Mouse (Mus musculus) spleen, adult 2 months (tissue): Measurements from ENCODE around the gene Exoc4. TPM values are rescaled to one million over a fixed set of nuclear protein-coding genes. Genes with fewer than 3 reads are reported as not detected.

ENCODE experiments used
- DNase-seq, 2 experiments: peaks; one replicate each; pipeline versions ENCODE4 v3.0.0 to v3.0.0-alpha.2; 2012 to 2021; ENCODE audit warnings: low spot score in 2 of 2, low read depth in 1 of 2
- H3K27ac ChIP-seq: fragments of 200-500 bp; 2 replicates; pipeline ENCODE4 v1.5.1; 2012; ENCODE audit warnings: low read length, inconsistent platforms; ENCODE audit not compliant: insufficient read depth
- H3K27me3 ChIP-seq: fragments of 200-500 bp; 2 replicates; pipeline ENCODE4 v1.6.1; 2012; ENCODE audit warnings: mild to moderate bottlenecking, moderate library complexity, low read length, inconsistent platforms; ENCODE audit not compliant: control insufficient read depth, insufficient read depth
- H3K36me3 ChIP-seq: fragments of 200-500 bp; 2 replicates; pipeline ENCODE4 v1.6.1; 2012; ENCODE audit warnings: mild to moderate bottlenecking, low read length, inconsistent platforms; ENCODE audit not compliant: control insufficient read depth, insufficient read depth
- H3K4me1 ChIP-seq: fragments of 200-500 bp; 2 replicates; pipeline ENCODE4 v1.6.1; 2011; ENCODE audit warnings: inconsistent platforms; ENCODE audit not compliant: control insufficient read depth, insufficient read depth, insufficient read length
- H3K4me3 ChIP-seq: fragments of 200-500 bp; 2 replicates; pipeline ENCODE4 v1.5.1; 2011; ENCODE audit warnings: mild to moderate bottlenecking, inconsistent platforms; ENCODE audit not compliant: insufficient read depth, insufficient read length; ENCODE audit errors: extremely low read depth
- CTCF ChIP-seq: fragments of 200-500 bp; IDR thresholded peaks from 2 replicates; pipeline ENCODE4 v1.5.1; 2011; ENCODE audit warnings: mild to moderate bottlenecking, inconsistent platforms; ENCODE audit not compliant: insufficient read depth, insufficient read length, insufficient replicate concordance; ENCODE audit errors: extremely low read depth
- POLR2A ChIP-seq: fragments of 200-500 bp; IDR thresholded peaks from 2 replicates; pipeline ENCODE4 v1.6.1; 2011; ENCODE audit warnings: low read depth, low read length, inconsistent platforms
- WGBS: fragments of 180-500 bp; shearing (Covaris S2); methylation state at CpG from one replicate; pipeline ENCODE4 v1.1.7; 2018; 5-methylcytosine and 5-hydroxymethylcytosine counted together
- polyA plus RNA-seq: library from polyadenylated mRNA; depleted of rRNA; stranded (reverse); fragments of >200 nt; gene quantifications from 2 replicates; pipeline ENCODE4 v1.2.3, GENCODE M21; 2012

Exoc4 gene
- polyA plus RNA-seq, 1 experiment, result 4.6 TPM

DNA sequence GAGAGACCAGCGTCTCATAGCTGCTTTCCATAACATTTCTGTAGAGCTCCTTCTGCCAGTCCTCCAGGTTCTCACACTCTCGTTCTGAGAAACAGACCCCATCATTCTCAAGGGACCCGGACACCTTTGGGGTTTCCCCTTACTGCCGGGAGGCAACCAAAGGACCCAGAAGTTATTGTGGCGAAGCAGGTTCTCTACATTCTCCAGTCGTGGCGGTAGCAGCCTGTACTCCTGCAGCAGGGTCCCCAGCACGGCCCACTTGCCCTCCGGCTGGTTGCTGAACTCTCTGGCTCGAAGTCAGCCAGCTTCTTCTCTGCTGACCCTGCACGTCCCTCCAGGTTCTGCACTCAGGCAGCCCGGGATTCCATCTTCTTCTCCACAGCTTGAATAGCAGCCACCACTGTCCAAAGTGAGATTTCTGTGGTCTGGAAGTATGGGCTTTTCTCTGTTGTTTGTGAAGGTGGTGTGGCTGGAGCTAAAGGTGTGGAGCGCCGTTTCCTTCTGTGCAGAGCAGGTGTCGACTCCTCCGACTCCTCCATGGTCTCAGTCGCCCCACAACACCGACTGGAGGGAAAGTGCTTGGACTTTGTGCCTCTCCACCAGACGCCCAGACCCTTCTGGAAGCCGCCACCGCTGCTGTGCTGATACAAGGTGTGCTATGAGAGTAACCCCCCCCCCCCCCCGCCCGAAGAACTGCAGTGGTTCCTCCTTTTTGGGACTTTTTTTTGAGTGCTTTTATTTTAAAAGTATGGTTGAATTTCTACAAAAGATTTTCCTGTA lies 1.1 kb upstream of the Exoc4 start:
- no peak overlapping the region for H3K4me3 ChIP-seq
- no peak overlapping the region for H3K27ac ChIP-seq

DNA sequence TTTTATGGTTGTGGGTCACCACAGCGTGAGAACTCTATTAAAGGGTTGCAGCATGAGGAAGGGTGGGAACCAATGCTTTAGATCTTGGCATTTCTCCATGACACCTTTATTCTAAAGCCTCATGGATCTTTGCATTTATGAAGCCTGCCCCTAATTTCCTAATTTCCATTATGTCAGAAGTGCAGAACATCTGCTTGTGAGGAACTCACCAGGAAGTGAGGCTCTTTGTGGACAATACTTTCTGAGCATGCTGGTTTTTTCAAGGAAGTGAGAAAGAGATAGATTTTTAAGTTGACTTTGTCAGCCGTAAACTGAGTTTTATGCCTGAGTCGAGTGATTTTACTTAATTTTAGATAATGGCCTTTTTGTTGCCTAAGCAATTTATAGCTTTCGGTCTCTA lies 7.8 kb downstream of the Exoc4 start:
- Histone ChIP-seq H3K4me1 (no peaks in the 10 kb centered on the region; the same call in 1 of the 2 replicates), H3K27me3 (no peaks in the 10 kb centered on the region), H3K36me3 (no peaks in the 10 kb centered on the region), H3K27ac (no peak overlapping the region), H3K4me3 (no peak overlapping the region)
- 69% methylated on average over 4 of the region's 4 CpGs for WGBS
- TF ChIP-seq CTCF, result no peak
- TF ChIP-seq POLR2A, result no peak
- DNase-seq, result no peak

More for the DNA sequence above, 1.1 kb upstream of the Exoc4 start:
- 89% methylated on average over 23 of the region's 23 CpGs for WGBS
- no peak for DNase-seq
- no peaks in the 10 kb centered on the region for H3K36me3 ChIP-seq
- H3K27me3 ChIP-seq, result no peaks in the 10 kb centered on the region
- H3K4me1 ChIP-seq, result no peaks in the 10 kb centered on the region; the same call in 1 of the 2 replicates
- TF ChIP-seq CTCF, result no peak

DNA sequence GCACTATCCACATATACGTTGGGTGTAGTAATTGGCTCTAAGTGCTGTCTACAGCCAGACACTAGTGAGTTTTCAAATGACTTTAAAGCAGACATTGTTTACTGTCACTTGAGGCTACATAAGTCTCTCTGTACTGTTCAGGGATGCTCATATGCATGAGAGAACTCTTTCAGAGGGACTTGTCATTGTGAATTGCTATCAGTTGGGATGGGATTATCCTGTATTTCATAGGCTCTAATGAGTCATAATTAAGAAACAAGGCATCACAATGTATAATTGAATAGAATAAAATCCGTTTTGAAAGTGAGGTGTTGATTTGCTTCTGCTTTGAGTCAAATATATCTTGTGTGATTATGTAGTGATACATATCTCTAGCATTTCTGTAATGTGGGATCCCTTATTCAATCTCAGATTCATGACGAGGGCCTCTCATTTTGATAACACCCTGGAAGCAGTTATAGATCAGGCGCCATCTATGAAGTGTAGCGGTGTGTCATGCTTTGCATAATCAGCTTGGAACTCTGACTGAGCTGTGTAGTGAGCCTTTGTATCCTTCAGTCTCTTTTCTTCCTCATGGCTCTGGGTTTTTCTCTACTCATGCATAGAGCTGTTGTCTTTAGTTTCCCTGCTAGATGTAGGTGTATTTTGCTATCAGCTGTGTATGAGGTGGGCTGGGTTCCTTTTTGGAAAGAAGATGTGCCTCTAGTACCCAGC lies 8.3 kb downstream of the Exoc4 start:
- Histone ChIP-seq H3K36me3 (no peaks in the 10 kb centered on the region), H3K27me3 (no peaks in the 10 kb centered on the region), H3K27ac (no peak overlapping the region), H3K4me3 (no peak overlapping the region), H3K4me1 (no peaks in the 10 kb centered on the region; the same call in 1 of the 2 replicates)
- DNase-seq, result no peak
- no peak for TF ChIP-seq POLR2A
- no peak for TF ChIP-seq CTCF
- WGBS, result 88% methylated on average over 5 of the region's 5 CpGs

DNA sequence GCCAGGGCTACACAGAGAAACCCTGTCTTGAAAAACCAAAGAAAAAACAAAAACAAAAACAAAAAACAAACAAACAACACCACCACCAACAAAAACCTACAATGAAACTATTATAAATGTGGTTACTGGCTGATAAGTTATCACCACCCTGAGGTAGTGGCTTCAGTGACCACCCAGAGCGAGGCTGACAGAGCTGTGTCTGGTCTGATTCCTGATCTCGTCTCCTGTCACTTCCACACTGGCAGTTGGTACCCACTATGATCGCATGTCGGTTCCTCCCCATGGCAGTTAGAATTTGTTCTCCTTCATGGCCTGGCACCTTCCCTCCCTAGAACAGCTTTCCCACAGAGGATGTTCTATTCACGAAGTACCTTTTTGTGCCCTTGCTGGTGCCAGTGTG lies 11.0 kb downstream of the Exoc4 start:
- no peak for TF ChIP-seq CTCF
- no peak for TF ChIP-seq POLR2A
- WGBS, result 84% methylated on average over 5 of the region's 5 CpGs
- H3K27me3 ChIP-seq, result no peaks in the 10 kb centered on the region
- H3K36me3 ChIP-seq, result no peaks in the 10 kb centered on the region
- H3K27ac ChIP-seq, result no peak overlapping the region
- no peak for DNase-seq
- no peak overlapping the region for H3K4me3 ChIP-seq
- H3K4me1 ChIP-seq, result no peaks in the 10 kb centered on the region; the same call in 1 of the 2 replicates

DNA sequence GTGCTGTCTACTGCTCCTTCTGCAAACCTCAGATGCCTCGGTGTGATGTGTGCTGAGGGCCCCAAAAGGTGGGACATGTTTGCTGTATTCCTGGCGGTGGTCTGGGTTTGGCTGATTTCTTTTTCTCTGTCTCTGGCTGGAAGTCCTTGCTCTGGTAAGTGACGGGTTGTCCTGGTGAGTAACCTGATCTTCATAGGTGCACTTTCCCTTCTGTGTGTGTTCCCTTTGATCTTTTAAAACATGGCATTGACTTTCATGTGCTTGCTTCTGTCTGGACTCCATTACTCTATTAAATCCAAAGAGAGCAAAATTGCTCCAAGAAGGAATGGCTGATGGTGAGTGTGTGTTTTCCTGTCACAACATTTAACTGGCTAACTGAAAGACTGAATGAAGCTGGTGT lies 12.7 kb downstream of the Exoc4 start:
- 0 out of 2 replicates have a peak, but pooled peaks cover 2% of the 10 kb centered on the region for H3K36me3 ChIP-seq
- WGBS, result 88% methylated on average over 3 of the region's 3 CpGs
- H3K4me1 ChIP-seq, result no peaks in the 10 kb centered on the region; the same call in 1 of the 2 replicates
- H3K27ac ChIP-seq, result no peak overlapping the region
- TF ChIP-seq CTCF (no peak), POLR2A (no peak)
- H3K4me3 ChIP-seq, result no peak overlapping the region
- DNase-seq, result no peak
- no peaks in the 10 kb centered on the region for H3K27me3 ChIP-seq

DNA sequence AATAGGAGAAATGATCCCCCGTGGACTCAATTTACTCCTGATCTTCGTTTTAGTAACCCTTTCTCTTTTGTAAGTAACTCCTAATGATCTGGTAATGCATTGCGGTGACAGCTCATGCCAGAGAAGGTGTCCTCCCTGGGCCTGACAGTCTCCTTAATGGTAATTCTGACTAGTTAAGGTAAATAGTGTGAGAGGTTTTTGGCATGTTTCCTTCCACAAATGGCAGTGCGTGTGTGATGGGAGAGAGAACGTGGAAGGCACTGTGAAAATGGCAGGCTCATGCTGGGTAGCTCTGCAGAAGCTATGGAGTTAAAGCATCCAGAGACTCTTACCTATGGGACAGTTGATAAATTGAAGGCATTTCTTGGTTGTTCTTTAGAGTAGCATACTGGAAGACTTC lies 15.1 kb downstream of the Exoc4 start:
- Histone ChIP-seq H3K4me1 (no peaks in the 10 kb centered on the region; the same call in 1 of the 2 replicates), H3K27ac (no peak overlapping the region), H3K4me3 (no peak overlapping the region), H3K36me3 (0 out of 2 replicates have a peak, but pooled peaks cover 2% of the 10 kb centered on the region), H3K27me3 (no peaks in the 10 kb centered on the region)
- WGBS, result 91% methylated on average over 5 of the region's 5 CpGs
- DNase-seq, result no peak
- no peak for TF ChIP-seq POLR2A
- no peak for TF ChIP-seq CTCF

DNA sequence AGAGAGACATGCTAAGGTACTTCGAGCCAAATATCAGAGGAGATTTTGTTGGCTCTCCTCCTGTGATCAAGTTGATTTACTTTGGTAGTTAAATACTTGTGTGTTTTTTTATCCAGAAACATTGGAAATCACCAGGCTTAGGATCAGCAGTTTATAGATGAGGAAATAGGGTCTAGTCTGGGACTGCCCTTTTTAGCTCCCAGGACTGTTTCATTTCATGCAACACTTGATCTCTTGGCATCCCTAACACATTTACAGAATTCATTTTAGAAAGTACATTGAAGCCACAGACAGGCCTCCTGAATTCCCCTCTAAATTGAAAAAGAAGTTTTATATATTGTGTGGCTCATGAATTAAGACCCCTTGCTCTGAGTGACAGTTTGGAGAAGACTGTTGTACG lies 15.5 kb downstream of the Exoc4 start:
- Histone ChIP-seq H3K36me3 (0 out of 2 replicates have a peak, but pooled peaks cover 2% of the 10 kb centered on the region), H3K27me3 (no peaks in the 10 kb centered on the region), H3K4me1 (no peaks in the 10 kb centered on the region; the same call in 1 of the 2 replicates), H3K4me3 (no peak overlapping the region), H3K27ac (no peak overlapping the region)
- TF ChIP-seq POLR2A (no peak), CTCF (no peak)
- 95% methylated on average over 2 of the region's 2 CpGs for WGBS
- no peak for DNase-seq
